Mouse (Mus musculus) spleen, adult 2 months (tissue): ENCODE measurements around the gene Nelfe.

Experiments
- CTCF ChIP-seq: fragments of 200-500 bp; IDR thresholded peaks from 2 replicates; pipeline ENCODE4 v1.5.1; 2011; ENCODE audit warnings: mild to moderate bottlenecking, inconsistent platforms; ENCODE audit not compliant: insufficient read depth, insufficient read length, insufficient replicate concordance; ENCODE audit errors: extremely low read depth
- POLR2A ChIP-seq: fragments of 200-500 bp; IDR thresholded peaks from 2 replicates; pipeline ENCODE4 v1.6.1; 2011; ENCODE audit warnings: low read depth, low read length, inconsistent platforms

- TF ChIP-seq CTCF (peak; percentile 75; the same call in 1 of the 2 replicates), POLR2A (no peak)
These were observed 5.6 kb downstream of the Nelfe start for GRCm38 (mm10) chr17:34855825-34856224.
